Mouse (Mus musculus): Measurements from ENCODE around the gene Dusp18. TPM values are rescaled to one million over a fixed set of nuclear protein-coding genes. Genes with fewer than 3 reads are reported as not detected.

The Dusp18 gene
- polyA plus RNA-seq, 1 experiment from 2014 or later = 14.5 TPM

DNA sequence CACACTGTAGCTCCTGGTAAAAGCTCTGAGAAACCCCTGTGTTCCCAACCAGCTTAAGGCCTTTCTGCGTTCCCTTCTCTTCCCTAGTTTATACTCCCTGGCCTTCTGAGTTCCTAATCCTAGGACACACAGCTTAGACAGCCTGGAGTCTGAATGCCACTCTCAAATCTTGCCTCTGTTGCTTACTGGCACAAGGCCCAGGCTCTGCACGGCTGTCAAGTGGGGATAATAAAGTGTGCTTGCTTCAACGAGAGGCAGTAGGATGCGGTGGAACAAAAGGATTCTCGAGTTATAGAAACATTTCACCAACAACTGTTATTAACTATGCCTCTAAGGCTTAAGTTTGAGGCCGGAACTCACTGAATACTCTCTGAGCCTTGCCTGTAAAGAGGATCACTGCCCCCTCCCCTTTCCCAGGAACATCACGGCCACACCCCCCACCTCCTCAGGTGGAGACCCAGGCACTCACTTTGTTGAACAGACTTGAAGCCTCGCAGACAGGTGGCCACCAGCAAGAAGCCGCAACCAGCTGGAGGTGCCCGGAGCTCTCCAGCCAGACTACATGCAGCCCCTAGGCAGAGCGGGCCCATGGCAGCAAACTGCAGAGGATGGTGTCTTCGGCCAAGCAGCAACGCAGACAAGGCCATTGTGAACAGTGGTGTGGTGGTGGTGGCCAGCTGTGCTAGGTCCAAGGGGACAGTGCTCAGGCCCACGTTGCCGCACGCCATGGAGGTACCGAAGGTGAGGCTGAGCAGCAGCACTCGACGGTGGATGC, 17.2 kb downstream of the Dusp18 start:
- Histone ChIP-seq H3K36me3 (peaks cover 11% of the 10 kb centered on the region), H3K4me1 (replicated peaks) (peaks cover 45% of the 10 kb centered on the region), H3K27ac (ENCODE audit: poor library complexity, severe bottlenecking) (no peak overlapping the region), H3K27me3 (replicated peaks) (no peaks in the 10 kb centered on the region), H3K4me2 (peak overlapping the region; percentile 93), H3K9me3 (replicated peaks) (no peaks in the 10 kb centered on the region), H3K4me3 (peak overlapping the region; percentile 68), H3K9ac (peak overlapping the region; percentile 76; the same call in 1 of the 2 replicates)
- WGBS = 23% methylated on average over 19 of the region's 19 CpGs
- no peak for ATAC-seq (ENCODE audit: insufficient number of reproducible peaks, low FRiP score)

DNA sequence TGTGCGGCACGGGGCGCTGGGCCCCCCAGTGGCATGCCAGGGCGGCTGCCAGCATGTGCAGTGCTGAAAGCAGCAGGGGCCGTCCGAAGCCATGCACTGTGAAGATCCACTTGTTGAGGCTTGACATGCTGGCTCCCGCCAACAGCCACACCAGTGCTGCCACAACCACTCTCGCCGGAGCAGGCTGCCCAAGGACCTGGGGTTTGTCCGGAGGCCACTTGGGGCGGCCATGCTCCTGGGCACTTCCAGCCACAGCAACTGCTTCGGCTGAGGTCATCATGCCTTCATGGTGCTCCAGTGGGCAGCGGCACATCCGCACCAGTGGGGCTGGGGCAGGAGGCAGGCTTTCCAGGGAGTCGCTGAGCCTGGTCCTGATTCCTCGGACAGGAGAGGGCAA, 17.8 kb downstream of the Dusp18 start:
- WGBS = 1% methylated on average over 16 of the region's 16 CpGs

DNA sequence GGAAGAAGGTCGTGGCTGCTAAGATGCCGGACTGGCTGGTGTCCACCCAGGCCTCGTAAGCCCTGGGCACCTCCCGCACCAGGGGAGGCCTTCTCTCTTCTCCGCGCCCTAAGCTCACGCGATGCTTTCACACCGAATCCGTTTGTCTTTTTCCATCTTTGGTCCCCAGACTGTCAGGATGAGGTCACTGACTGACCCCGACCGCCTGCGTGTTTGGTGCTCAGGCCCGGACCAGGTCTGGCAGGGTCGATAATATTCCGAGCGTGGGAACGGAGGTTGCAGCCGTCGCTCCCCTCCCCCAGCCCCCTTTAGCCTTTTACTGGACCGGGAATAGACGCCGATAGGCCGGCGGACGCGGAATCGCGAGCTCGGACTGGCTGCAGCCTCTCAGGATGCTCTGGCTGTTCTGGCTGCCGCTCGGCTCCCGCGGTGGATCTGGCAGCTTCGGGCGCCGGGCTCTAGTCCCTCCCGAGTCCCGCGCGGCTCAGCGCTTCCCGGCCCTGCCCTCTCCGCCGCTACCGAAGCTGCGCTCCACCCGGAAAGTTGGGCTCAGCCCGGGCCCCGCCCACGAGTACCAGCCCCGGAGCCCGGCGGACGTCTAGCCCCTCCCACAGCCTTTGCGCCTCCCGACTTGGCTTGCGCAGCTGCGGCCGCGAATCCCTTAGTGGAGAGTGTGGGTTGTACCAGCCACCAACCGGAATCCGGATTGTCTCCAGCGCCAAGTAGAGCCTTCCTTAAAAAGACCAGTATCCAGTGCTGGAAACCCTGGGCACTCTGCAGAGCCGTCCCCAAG, 18.5 kb downstream of the Dusp18 start:
- peak overlapping the region; percentile 76 for H3K9ac ChIP-seq
- WGBS = under 1% methylated on average over 65 of the region's 65 CpGs
- no peaks in the 10 kb centered on the region for H3K27me3 ChIP-seq (replicated peaks)
- peak overlapping the region; percentile 58 for H3K27ac ChIP-seq (ENCODE audit: poor library complexity, severe bottlenecking)
- H3K36me3 ChIP-seq = peaks cover 10% of the 10 kb centered on the region
- H3K4me2 ChIP-seq = peak overlapping the region; percentile 93
- H3K9me3 ChIP-seq (replicated peaks) = no peaks in the 10 kb centered on the region
- ATAC-seq (ENCODE audit: insufficient number of reproducible peaks, low FRiP score) = peak; percentile 87
- peak overlapping the region; percentile 68 for H3K4me3 ChIP-seq
- peaks cover 45% of the 10 kb centered on the region for H3K4me1 ChIP-seq (replicated peaks)

More for the DNA sequence above, 17.8 kb downstream of the Dusp18 start:
- Histone ChIP-seq H3K4me2 (peak overlapping the region; percentile 93), H3K4me1 (replicated peaks) (peaks cover 45% of the 10 kb centered on the region), H3K4me3 (peak overlapping the region; percentile 68), H3K9ac (peak overlapping the region; percentile 76), H3K27me3 (replicated peaks) (no peaks in the 10 kb centered on the region), H3K9me3 (replicated peaks) (no peaks in the 10 kb centered on the region), H3K36me3 (peaks cover 10% of the 10 kb centered on the region), H3K27ac (ENCODE audit: poor library complexity, severe bottlenecking) (no peak overlapping the region)
- peak; percentile 1; the same call in 1 of the 2 replicates for ATAC-seq (ENCODE audit: insufficient number of reproducible peaks, low FRiP score)

DNA sequence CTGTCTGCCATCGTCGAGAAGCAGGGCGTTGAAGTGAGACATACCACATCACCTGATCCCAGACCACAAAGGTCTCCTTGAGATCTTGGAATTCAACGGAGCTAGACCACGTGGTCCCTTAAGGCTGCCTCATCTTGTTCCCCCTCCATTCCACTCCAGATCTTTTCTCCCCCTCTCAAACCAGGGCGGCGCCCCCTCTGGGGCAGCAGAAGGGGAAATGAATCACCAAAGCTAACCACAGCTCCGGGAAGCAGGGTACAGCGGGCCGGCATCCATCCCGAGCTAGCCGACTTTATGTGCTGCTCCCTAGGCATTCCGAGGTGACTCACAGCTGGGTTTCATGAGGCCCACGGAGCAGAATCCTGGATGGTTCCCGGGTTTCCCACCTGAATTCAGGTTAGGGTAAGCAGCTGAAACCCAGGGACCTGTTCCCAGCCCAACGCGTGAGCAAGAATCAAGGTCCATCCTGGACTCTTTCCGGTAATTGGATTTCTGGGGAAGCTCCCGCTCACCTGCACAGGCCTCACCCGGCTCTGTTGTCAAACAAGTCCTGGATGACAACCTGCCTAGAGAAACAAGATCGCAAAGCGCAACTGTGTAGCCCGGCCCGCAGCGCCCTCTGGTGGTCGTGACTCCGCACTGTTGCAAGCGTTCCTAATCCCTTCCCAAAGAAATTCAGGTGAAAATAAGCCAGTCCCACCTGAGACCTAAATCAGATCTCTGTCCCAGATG, 19.2 kb downstream of the Dusp18 start, which contains the start of gene Slc35e4:
Gene Slc35e4, minus strand, starts transcription at position 556 of the 732 bp plus-strand sequence.
- Histone ChIP-seq H3K9me3 (replicated peaks) (no peaks in the 10 kb centered on the region), H3K4me1 (replicated peaks) (peaks cover 45% of the 10 kb centered on the region), H3K27me3 (replicated peaks) (no peaks in the 10 kb centered on the region), H3K27ac (ENCODE audit: poor library complexity, severe bottlenecking) (peak within 1 kb of the TSS; percentile 58), H3K9ac (peak within 1 kb of the TSS; percentile 76), H3K4me3 (peak within 1 kb of the TSS; percentile 68), H3K4me2 (peak within 1 kb of the TSS; percentile 93), H3K36me3 (peaks cover 16% of the 10 kb centered on the region)
- WGBS = under 1% methylated on average over 28 of the region's 28 CpGs
- peak; percentile 51 for ATAC-seq (ENCODE audit: insufficient number of reproducible peaks, low FRiP score)

DNA sequence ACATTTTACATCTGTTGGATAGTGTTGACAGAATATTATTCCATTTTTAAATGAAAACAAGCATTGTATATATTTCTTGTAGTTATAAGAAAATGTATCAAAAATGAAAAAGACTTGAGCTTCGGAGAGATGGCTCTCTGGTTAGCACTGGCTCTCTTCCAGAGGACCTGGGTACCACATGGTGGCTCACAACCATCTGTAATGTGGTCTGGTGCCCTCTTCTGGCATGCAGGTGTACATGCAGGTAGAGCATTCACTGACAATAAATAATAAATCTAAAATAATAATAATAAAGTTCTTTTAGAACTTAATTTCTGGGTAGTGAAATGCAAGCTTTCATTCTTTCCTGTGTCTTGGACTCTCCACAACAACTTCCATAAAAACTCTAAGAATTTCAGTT, 23.7 kb downstream of the Dusp18 start:
- Histone ChIP-seq H3K36me3 (peaks cover 35% of the 10 kb centered on the region), H3K27me3 (replicated peaks) (no peaks in the 10 kb centered on the region), H3K9ac (no peak overlapping the region), H3K4me1 (replicated peaks) (peaks cover 13% of the 10 kb centered on the region), H3K27ac (ENCODE audit: poor library complexity, severe bottlenecking) (no peak overlapping the region), H3K9me3 (replicated peaks) (no peaks in the 10 kb centered on the region), H3K4me2 (no peak overlapping the region), H3K4me3 (no peak overlapping the region)
- ATAC-seq (ENCODE audit: insufficient number of reproducible peaks, low FRiP score) = no peak
- whole genome bisulfite sequencing = 56% methylated on average over 1 of the region's 1 CpGs

DNA sequence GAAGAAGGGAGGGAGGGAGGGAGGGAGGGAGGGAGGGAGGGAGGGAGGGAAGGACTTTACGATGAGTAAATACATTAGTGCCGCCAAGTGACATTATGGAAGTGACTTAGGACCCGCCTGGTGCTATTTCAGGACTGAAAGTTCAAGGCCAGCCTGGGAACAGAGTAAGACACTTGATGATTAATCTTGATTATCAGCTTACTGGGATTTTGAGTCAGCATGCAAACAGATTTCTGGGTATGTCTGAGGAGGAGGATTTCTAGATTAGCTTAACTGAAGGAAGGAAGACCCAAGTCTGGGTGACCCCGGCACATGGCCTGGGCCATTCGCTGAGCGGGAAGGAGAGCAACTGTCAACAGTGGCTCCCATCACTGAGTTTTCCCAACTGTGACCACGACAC, 25.4 kb downstream of the Dusp18 start:
- Histone ChIP-seq H3K9me3 (replicated peaks) (no peaks in the 10 kb centered on the region), H3K4me2 (no peak overlapping the region), H3K27me3 (replicated peaks) (no peaks in the 10 kb centered on the region), H3K27ac (ENCODE audit: poor library complexity, severe bottlenecking) (no peak overlapping the region), H3K4me1 (replicated peaks) (peaks cover 10% of the 10 kb centered on the region), H3K4me3 (no peak overlapping the region), H3K36me3 (peaks cover 53% of the 10 kb centered on the region), H3K9ac (no peak overlapping the region)
- no peak for ATAC-seq (ENCODE audit: insufficient number of reproducible peaks, low FRiP score)
- WGBS = 85% methylated on average over 7 of the region's 7 CpGs

DNA sequence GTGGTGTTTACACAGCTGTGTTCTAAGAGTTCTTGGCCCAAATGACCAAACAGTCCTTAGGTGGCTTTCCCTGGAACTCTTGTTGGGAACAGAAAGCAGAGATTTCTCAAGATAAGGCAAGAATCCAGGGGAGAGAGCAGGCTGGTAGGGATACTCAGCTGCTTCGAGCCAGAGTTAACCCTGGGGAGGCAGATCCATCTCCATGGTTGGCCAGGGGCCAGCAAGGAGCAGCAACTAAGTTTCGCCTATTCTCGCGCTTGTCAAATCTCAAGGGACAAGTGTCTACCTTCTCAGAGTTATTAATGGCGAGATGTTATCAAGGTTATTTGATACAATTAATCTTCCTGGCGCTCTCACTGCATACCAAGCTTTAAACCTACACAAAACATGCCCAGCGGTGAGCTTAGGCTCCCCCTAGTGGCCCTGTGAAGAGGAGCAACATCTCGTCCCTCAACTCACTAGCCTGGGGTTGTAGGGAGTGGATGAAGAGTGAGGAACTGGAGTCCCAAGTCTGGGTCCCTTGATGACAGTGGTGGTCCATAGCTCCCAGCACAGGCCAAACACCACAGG, 26.3 kb downstream of the Dusp18 start:
- no peaks in the 10 kb centered on the region for H3K9me3 ChIP-seq (replicated peaks)
- H3K9ac ChIP-seq = no peak overlapping the region
- H3K4me1 ChIP-seq (replicated peaks) = peaks cover 4% of the 10 kb centered on the region; the same call in 1 of the 2 replicates
- H3K36me3 ChIP-seq = peaks cover 60% of the 10 kb centered on the region
- no peak overlapping the region for H3K4me2 ChIP-seq
- no peaks in the 10 kb centered on the region for H3K27me3 ChIP-seq (replicated peaks)
- 33% methylated on average over 8 of the region's 8 CpGs for whole genome bisulfite sequencing
- no peak overlapping the region for H3K4me3 ChIP-seq
- no peak overlapping the region for H3K27ac ChIP-seq (ENCODE audit: poor library complexity, severe bottlenecking)
- ATAC-seq (ENCODE audit: insufficient number of reproducible peaks, low FRiP score) = peak; percentile 35; the same call in 1 of the 2 replicates

DNA sequence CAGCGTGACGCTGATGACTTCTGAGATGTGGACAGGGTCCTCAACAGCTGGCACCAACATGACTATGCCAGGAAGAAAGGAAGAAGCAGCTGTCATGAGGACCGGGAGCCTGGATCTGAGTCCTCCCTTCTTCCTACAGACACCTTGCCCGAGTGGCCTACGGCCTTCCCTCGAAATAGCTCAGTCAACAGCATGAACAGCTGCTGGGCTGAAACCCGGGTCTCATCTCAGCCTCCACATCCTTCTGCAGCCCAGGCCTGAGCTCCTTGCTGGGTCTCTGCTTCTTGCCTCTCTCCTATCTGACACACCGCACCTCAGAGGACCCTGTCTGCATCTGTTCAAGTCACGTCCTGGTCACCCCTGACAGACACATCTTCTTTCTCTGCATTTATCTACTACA, 27.1 kb downstream of the Dusp18 start:
- peaks cover 63% of the 10 kb centered on the region for H3K36me3 ChIP-seq
- no peaks in the 10 kb centered on the region for H3K4me1 ChIP-seq (replicated peaks)
- no peak overlapping the region for H3K4me3 ChIP-seq

DNA sequence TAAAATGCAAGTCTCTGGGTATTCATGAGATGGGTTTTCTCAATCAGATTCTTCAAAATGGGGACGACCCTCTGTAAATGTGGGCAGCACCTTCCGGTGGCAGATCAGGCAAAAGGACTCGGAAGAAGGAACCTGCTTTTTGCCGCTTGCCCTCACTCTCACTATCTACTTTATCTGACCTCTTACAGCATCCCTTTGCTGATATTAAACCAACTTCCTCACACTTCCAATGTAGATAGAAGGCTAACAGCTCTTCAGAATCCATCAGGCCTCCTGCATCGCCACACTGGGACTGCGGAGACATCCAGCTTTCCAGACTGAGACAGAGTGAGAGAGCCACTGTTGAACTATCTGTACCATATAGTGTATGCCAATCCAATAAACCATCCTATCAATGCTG, 27.7 kb downstream of the Dusp18 start:
- Histone ChIP-seq H3K36me3 (peaks cover 63% of the 10 kb centered on the region), H3K4me3 (no peak overlapping the region), H3K4me2 (no peak overlapping the region), H3K27me3 (replicated peaks) (no peaks in the 10 kb centered on the region), H3K27ac (ENCODE audit: poor library complexity, severe bottlenecking) (no peak overlapping the region), H3K4me1 (replicated peaks) (no peaks in the 10 kb centered on the region), H3K9ac (no peak overlapping the region), H3K9me3 (replicated peaks) (no peaks in the 10 kb centered on the region)
- ATAC-seq (ENCODE audit: insufficient number of reproducible peaks, low FRiP score) = no peak
- WGBS = 83% methylated on average over 6 of the region's 6 CpGs

More for the DNA sequence above, 27.1 kb downstream of the Dusp18 start:
- WGBS = 94% methylated on average over 9 of the region's 9 CpGs
- no peak overlapping the region for H3K27ac ChIP-seq (ENCODE audit: poor library complexity, severe bottlenecking)
- no peak for ATAC-seq (ENCODE audit: insufficient number of reproducible peaks, low FRiP score)
- H3K27me3 ChIP-seq (replicated peaks) = no peaks in the 10 kb centered on the region
- H3K4me2 ChIP-seq = no peak overlapping the region
- H3K9me3 ChIP-seq (replicated peaks) = no peaks in the 10 kb centered on the region
- H3K9ac ChIP-seq = no peak overlapping the region

DNA sequence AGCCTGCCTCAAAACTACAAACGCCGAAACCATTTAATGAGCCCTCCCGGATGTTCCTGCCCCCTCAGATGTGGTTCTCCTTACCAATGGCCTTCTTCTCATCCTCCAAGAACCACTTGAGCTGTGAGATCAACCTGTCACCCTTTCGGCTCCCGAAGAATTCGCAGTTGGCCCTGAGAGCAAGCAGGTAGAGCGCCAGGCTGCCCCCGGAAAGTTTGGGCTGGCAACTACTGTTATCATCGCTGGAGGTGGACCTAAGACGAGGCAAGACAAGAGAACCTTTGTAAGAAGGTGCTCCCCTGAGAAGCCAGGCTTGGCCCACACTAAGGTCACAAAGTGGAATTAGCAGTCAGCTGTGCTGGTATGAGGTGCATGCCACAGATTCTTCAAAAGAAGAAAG, 30.9 kb downstream of the Dusp18 start:
- H3K9ac ChIP-seq = no peak overlapping the region
- WGBS = 87% methylated on average over 10 of the region's 10 CpGs

More for the DNA sequence above, 30.9 kb downstream of the Dusp18 start:
- H3K4me2 ChIP-seq = no peak overlapping the region
- H3K9me3 ChIP-seq (replicated peaks) = no peaks in the 10 kb centered on the region
- peaks cover 11% of the 10 kb centered on the region for H3K4me1 ChIP-seq (replicated peaks)
- no peak for ATAC-seq (ENCODE audit: insufficient number of reproducible peaks, low FRiP score)
- H3K27ac ChIP-seq (ENCODE audit: poor library complexity, severe bottlenecking) = no peak overlapping the region
- peaks cover 61% of the 10 kb centered on the region for H3K36me3 ChIP-seq
- H3K4me3 ChIP-seq = no peak overlapping the region
- no peaks in the 10 kb centered on the region for H3K27me3 ChIP-seq (replicated peaks)

Data from heart, embryonic 12.5 days (tissue).